Mouse (Mus musculus) olfactory bulb, adult 2 months (tissue): ENCODE measurements around the gene Cbx4.

Source experiments
- CTCF ChIP-seq: fragments of 200-500 bp; IDR thresholded peaks from 2 replicates; pipeline ENCODE4 v1.5.1; 2012; ENCODE audit warnings: low read depth, mild to moderate bottlenecking, low read length, moderate library complexity; ENCODE audit not compliant: insufficient read depth
- POLR2A ChIP-seq: fragments of 200-500 bp; IDR thresholded peaks from 2 replicates; pipeline ENCODE4 v1.6.1; 2012; ENCODE audit warnings: mild to moderate bottlenecking, low read depth, low read length, moderate library complexity; ENCODE audit not compliant: insufficient read depth

DNA sequence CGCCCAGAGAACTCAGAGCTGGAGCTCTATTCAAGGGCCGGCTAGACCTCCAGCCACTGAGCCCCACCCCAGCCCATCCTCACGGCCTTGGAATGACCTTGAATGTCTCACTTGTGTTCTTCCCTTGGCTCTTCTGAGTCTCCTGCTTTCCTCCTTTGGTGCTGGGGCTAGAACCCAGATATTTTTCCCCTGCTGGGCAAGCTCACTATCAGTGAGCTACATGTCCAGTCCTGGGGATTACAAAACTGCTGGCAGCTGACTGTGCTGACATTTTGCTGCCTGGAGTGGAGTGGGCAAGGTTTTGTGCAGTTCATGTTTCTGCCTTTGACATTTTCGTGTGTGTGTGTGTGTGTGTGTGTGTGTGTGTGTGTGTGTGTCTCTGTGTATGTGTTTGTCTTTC lies 31.0 kb upstream of the Cbx4 start:
- no peak for TF ChIP-seq CTCF
- no peak for TF ChIP-seq POLR2A
